Mouse (Mus musculus) mature B cell (primary cell): ENCODE data around the gene Rnf214.

ENCODE experiments used
- in situ Hi-C: fragments of 300-500 bp; cut with MboI; formaldehyde crosslinking; loops from 2 replicates; pipeline ENCODE4 v1.14.3; 2019

The Rnf214 gene

GRCm38 (mm10) chr9:45935628-45936210 is 29.0 kb upstream of the Rnf214 start, which contains the start of gene Tagln:
Gene Tagln, minus strand, starts transcription at chr9:45936058.
- in situ Hi-C loops: no loop called here

- in situ Hi-C loops: no loop called here
These were observed 26.1 kb upstream of the Rnf214 start for GRCm38 (mm10) chr9:45932571-45933415.

- in situ Hi-C loops: no loop called here
These were observed 25.2 kb upstream of the Rnf214 start for GRCm38 (mm10) chr9:45931958-45932357.

- in situ Hi-C loops: no loop called here
These were observed 22.6 kb upstream of the Rnf214 start for GRCm38 (mm10) chr9:45929285-45929684.

GRCm38 (mm10) chr9:45919895-45920294 is 13.2 kb upstream of the Rnf214 start:
- in situ Hi-C loops: no loop called here

- in situ Hi-C loops: no loop called here
These were observed 10.6 kb upstream of the Rnf214 start for GRCm38 (mm10) chr9:45917041-45917934.

- in situ Hi-C loops: no loop called here
These were observed 8.9 kb upstream of the Rnf214 start for GRCm38 (mm10) chr9:45915659-45916058.

- in situ Hi-C loops: no loop called here
These were observed 5.0 kb upstream of the Rnf214 start for GRCm38 (mm10) chr9:45911673-45912072.

GRCm38 (mm10) chr9:45910995-45911394 is 4.3 kb upstream of the Rnf214 start:
- in situ Hi-C loops: no loop called here

- in situ Hi-C loops: no loop called here
These were observed 342 bp upstream of the Rnf214 start for GRCm38 (mm10) chr9:45907078-45907428.

GRCm38 (mm10) chr9:45905811-45906237 is 887 bp downstream of the Rnf214 start:
- in situ Hi-C loops: no loop called here

GRCm38 (mm10) chr9:45905196-45905595 is 1.5 kb downstream of the Rnf214 start:
- in situ Hi-C loops: no loop called here

- in situ Hi-C loops: no loop called here
These were observed 13.0 kb downstream of the Rnf214 start for GRCm38 (mm10) chr9:45893681-45894080.

GRCm38 (mm10) chr9:45877928-45878327 is 28.8 kb downstream of the Rnf214 start:
- in situ Hi-C loops: no loop called here

- in situ Hi-C loops: no loop called here
These were observed 36.4 kb downstream of the Rnf214 start for GRCm38 (mm10) chr9:45870265-45870664.

GRCm38 (mm10) chr9:45869181-45869580 is 37.5 kb downstream of the Rnf214 start:
- in situ Hi-C loops: no loop called here

- in situ Hi-C loops: no loop called here
These were observed 44.9 kb downstream of the Rnf214 start for GRCm38 (mm10) chr9:45861813-45862212.

GRCm38 (mm10) chr9:45859364-45859763 is 47.3 kb downstream of the Rnf214 start:
- in situ Hi-C loops: no loop called here

GRCm38 (mm10) chr9:45854136-45854535 is 52.6 kb downstream of the Rnf214 start:
- in situ Hi-C loops: no loop called here

- in situ Hi-C loops: no loop called here
These were observed 53.0 kb downstream of the Rnf214 start for GRCm38 (mm10) chr9:45853695-45854094.

GRCm38 (mm10) chr9:45851776-45852175 is 54.9 kb downstream of the Rnf214 start:
- in situ Hi-C loops: no loop called here

GRCm38 (mm10) chr9:45851330-45851729 is 55.4 kb downstream of the Rnf214 start:
- in situ Hi-C loops: no loop called here
